Mouse (Mus musculus): ENCODE measurements around the gene Olfr1303. TPM values are rescaled to one million over a fixed set of nuclear protein-coding genes. Genes with fewer than 3 reads are reported as not detected.

The Olfr1303 gene
- 0.32 TPM in 1 of 2 replicates, not detected in the other for polyA plus RNA-seq (2011; ENCODE audit: insufficient read depth, insufficient read length, low replicate concordance, missing spikeins)

- 70% methylated on average over 2 of the region's 2 CpGs for WGBS
- Histone ChIP-seq H3K27ac (ENCODE audit: control insufficient read depth, insufficient read depth, low read depth, low read length, poor library complexity) (no peak within 1 kb of the TSS), H3K4me1 (ENCODE audit: control insufficient read depth, insufficient read depth, low read length) (no peaks in the 10 kb centered on the region), H3K4me3 (replicated peaks; ENCODE audit: control insufficient read depth, low read depth, low read length) (no peak within 1 kb of the TSS)
- TF ChIP-seq CTCF (IDR thresholded peaks at IDR 0.05; ENCODE audit: control insufficient read depth, insufficient read depth, low read length) (no peak), POLR2A (IDR thresholded peaks at IDR 0.05; ENCODE audit: borderline replicate concordance, control insufficient read depth, low read depth, low read length) (no peak)
These were observed at the start of gene Olfr1303 for GRCm38 (mm10) chr2:111820240-111820639. TSS of gene Olfr1303 (minus strand) at chr2:111820340.

- Histone ChIP-seq H3K27ac (ENCODE audit: control insufficient read depth, insufficient read depth, low read depth, low read length, poor library complexity) (no peak overlapping the region), H3K4me1 (ENCODE audit: control insufficient read depth, insufficient read depth, low read length) (no peaks in the 10 kb centered on the region), H3K4me3 (replicated peaks; ENCODE audit: control insufficient read depth, low read depth, low read length) (no peak overlapping the region)
- TF ChIP-seq POLR2A (IDR thresholded peaks at IDR 0.05; ENCODE audit: borderline replicate concordance, control insufficient read depth, low read depth, low read length) (no peak), CTCF (IDR thresholded peaks at IDR 0.05; ENCODE audit: control insufficient read depth, insufficient read depth, low read length) (no peak)
These were observed 7.2 kb downstream of the Olfr1303 start for GRCm38 (mm10) chr2:111812936-111813335.

GRCm38 (mm10) chr2:111777129-111777528, 43.0 kb downstream of the Olfr1303 start, which contains the start of gene Olfr1302:
TSS of gene Olfr1302 (plus strand) at chr2:111777429.
- Histone ChIP-seq H3K4me3 (replicated peaks; ENCODE audit: control insufficient read depth, low read depth, low read length) (no peak within 1 kb of the TSS), H3K27ac (ENCODE audit: control insufficient read depth, insufficient read depth, low read depth, low read length, poor library complexity) (no peak within 1 kb of the TSS), H3K4me1 (ENCODE audit: control insufficient read depth, insufficient read depth, low read length) (no peaks in the 10 kb centered on the region)
- no peak for TF ChIP-seq CTCF (IDR thresholded peaks at IDR 0.05; ENCODE audit: control insufficient read depth, insufficient read depth, low read length)
- no peak for TF ChIP-seq POLR2A (IDR thresholded peaks at IDR 0.05; ENCODE audit: borderline replicate concordance, control insufficient read depth, low read depth, low read length)
- WGBS, result 66% methylated on average over 2 of the region's 2 CpGs

Other genes starting within 250 kb of the Olfr1303 start
- gene Olfr1297, start 193.8 kb downstream of the Olfr1303 start, polyA plus RNA-seq (2011; ENCODE audit: insufficient read depth, insufficient read length, low replicate concordance, missing spikeins), result not detected in 2 replicates
- gene Olfr1298, start 171.1 kb downstream of the Olfr1303 start, polyA plus RNA-seq (2011; ENCODE audit: insufficient read depth, insufficient read length, low replicate concordance, missing spikeins), result not detected in 2 replicates
- gene Olfr1299, start 158.9 kb downstream of the Olfr1303 start, polyA plus RNA-seq (2011; ENCODE audit: insufficient read depth, insufficient read length, low replicate concordance, missing spikeins), result not detected in 2 replicates
- not detected in 2 replicates for gene Olfr1301, start 69.3 kb downstream of the Olfr1303 start, polyA plus RNA-seq (2011; ENCODE audit: insufficient read depth, insufficient read length, low replicate concordance, missing spikeins)
- gene Olfr1302, start 42.9 kb downstream of the Olfr1303 start, polyA plus RNA-seq (2011; ENCODE audit: insufficient read depth, insufficient read length, low replicate concordance, missing spikeins), result not detected in 2 replicates
- gene Olfr1305, start 56.8 kb upstream of the Olfr1303 start, polyA plus RNA-seq (2011; ENCODE audit: insufficient read depth, insufficient read length, low replicate concordance, missing spikeins), result not detected in 2 replicates
- gene Olfr1306, start 95.9 kb upstream of the Olfr1303 start, polyA plus RNA-seq (2011; ENCODE audit: insufficient read depth, insufficient read length, low replicate concordance, missing spikeins), result not detected in 2 replicates
- 0.05 and 0.15 TPM in 2 replicates for gene Olfr1307, start 129.1 kb upstream of the Olfr1303 start, polyA plus RNA-seq (2011; ENCODE audit: insufficient read depth, insufficient read length, low replicate concordance, missing spikeins)
- gene Olfr1308, start 144.6 kb upstream of the Olfr1303 start, polyA plus RNA-seq (2011; ENCODE audit: insufficient read depth, insufficient read length, low replicate concordance, missing spikeins), result not detected in 2 replicates
- gene Olfr1309, start 169.9 kb upstream of the Olfr1303 start, polyA plus RNA-seq (2011; ENCODE audit: insufficient read depth, insufficient read length, low replicate concordance, missing spikeins), result 0.57 TPM in 1 of 2 replicates, not detected in the other
- not detected in 2 replicates for gene Olfr1310, start 192.4 kb upstream of the Olfr1303 start, polyA plus RNA-seq (2011; ENCODE audit: insufficient read depth, insufficient read length, low replicate concordance, missing spikeins)
- not detected in 2 replicates for gene Olfr1311, start 204.1 kb upstream of the Olfr1303 start, polyA plus RNA-seq (2011; ENCODE audit: insufficient read depth, insufficient read length, low replicate concordance, missing spikeins)
- gene Olfr1312, start 229.9 kb upstream of the Olfr1303 start, polyA plus RNA-seq (2011; ENCODE audit: insufficient read depth, insufficient read length, low replicate concordance, missing spikeins), result 0.75 TPM in 1 of 2 replicates, not detected in the other

Measured in bone marrow, adult 2 months (tissue).